Mouse (Mus musculus) activated CD4-positive, CD25-positive, alpha-beta regulatory T cell, adult 4 months (primary cell): Measurements from ENCODE around the gene Inha. TPM values are rescaled to one million over a fixed set of nuclear protein-coding genes. Genes with fewer than 3 reads are reported as not detected.

Experiments
- ATAC-seq: one replicate; pipeline ENCODE4 v1.8.0; 2017
- polyA plus RNA-seq, 2 experiments: library from polyadenylated mRNA; unstranded; fragments of 100-300 nt; shearing (Covaris generic); gene quantifications; one replicate each; pipeline ENCODE4 v1.2.1; 2017

Gene Inha
- polyA plus RNA-seq, 2 experiments from 2014 or later = not detected

DNA sequence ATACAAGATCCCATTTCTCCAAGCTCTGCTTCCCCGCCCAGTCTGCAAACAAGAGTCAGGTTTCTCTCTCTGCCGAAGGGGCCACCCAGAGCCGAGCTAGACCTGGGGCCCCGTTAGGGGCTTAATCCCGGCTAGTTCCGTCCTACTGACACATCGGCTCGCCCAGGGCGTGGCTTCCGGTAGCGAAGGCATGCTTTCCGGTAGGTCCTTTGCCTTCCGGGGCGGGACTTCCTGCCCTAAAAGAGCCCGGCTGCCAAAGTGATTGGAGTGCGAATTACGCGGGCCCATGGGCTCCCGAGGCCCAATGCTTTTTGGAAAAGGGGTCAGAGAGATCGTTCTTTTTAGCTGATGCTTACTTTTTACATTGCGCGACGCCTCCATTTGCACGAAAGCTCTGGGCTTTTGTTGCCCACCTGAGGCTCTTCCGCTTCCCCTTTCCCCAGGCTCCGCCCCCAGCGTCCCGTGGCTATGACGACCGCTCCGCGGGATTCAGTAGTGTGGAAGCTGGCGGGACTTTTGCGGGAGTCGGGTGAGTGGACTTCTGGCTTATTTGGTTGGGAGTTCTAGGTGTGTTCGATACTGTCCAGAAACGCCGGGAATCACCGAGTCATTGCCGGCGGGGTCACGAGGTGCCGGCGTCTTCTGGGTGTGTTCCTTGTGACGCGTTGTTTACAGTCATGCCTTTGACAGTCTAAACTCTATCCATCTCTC lies 14.6 kb downstream of the Inha start, which contains the start of gene Stk11ip:
TSS of gene Stk11ip (plus strand) at position 209 of the 711 bp plus-strand sequence.
- ATAC-seq = peak; percentile 93

DNA sequence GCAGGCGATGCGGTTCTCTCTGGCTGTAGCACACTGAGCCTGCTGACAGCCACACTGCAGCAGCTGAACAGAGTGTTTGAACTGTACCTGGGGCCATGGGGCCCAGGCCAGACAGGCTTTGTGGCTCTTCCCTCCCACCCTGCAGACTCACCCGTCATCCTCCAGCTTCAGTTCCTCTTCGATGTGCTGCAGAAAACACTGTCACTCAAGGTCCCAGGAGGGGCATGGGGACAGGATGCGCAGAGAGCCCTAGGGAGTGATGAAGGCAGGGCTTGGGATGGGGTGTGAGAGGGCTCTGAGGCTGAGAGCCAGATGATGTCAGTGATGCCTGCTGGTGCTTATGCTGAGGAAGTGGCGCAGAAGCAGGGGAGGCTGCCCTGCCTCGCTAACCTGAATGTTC lies 17.8 kb downstream of the Inha start:
- no peak for ATAC-seq

DNA sequence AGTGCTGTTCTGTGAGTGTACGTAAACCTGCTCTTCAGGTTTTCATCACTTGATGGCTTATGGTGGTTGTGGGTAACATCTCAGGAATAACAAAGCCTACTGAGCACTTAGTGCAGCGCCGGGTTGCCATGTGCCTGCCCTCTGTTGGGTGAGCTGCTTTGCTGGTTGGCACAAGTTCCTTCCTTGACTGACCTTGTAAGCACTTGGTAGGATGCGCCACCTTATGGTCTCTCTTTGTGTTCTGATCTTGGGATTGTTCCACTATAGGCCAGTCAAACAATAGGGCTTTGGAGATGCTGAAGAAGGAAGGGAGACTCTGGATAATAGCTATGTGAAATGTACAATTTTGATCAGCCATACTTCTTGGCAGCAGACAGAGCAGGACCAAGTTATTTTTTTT lies 23.7 kb downstream of the Inha start:
- ATAC-seq = no peak

DNA sequence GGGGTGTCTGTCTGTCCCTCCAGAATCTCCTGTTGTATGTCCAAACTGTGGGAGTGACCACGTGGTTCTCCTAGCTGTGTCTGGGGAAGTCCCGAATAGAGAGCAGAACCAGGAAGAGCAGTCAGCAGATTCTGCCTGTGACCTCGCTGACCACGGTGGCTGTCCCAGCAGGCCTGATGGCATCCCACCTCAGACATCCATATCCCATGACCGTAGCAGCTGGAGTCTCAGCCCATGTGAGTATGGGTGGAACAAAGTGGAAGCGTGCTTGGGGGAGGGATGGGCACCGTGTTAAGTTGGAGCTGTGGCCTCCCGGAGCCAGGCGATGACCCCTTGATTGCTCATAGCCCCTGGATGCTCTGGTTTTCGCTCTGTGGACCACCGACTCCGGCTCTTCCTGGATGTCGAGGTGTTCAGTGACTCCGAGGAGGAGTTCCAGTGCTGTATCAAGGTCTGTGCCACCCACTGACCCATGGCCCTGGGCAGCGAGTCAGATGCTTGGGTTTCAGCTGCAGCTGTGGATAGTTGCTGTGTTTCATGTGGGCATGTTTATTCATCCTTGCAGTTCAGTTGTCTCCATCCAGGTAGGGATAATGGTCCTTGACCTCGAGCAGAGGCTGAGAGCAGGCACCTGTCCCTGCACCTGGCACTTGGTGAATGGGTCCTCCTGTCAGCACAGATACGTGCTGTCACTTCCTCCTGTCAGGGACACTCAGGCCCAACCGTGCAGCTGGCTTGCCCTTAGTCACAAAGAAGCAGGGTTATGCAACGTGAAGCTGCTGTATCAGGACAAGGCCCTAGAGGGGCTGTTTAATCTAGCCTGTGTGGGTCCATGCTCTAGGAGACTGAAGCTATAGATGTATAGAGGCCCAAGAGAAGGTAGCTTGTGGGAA lies 25.6 kb downstream of the Inha start:
- no peak for ATAC-seq

DNA sequence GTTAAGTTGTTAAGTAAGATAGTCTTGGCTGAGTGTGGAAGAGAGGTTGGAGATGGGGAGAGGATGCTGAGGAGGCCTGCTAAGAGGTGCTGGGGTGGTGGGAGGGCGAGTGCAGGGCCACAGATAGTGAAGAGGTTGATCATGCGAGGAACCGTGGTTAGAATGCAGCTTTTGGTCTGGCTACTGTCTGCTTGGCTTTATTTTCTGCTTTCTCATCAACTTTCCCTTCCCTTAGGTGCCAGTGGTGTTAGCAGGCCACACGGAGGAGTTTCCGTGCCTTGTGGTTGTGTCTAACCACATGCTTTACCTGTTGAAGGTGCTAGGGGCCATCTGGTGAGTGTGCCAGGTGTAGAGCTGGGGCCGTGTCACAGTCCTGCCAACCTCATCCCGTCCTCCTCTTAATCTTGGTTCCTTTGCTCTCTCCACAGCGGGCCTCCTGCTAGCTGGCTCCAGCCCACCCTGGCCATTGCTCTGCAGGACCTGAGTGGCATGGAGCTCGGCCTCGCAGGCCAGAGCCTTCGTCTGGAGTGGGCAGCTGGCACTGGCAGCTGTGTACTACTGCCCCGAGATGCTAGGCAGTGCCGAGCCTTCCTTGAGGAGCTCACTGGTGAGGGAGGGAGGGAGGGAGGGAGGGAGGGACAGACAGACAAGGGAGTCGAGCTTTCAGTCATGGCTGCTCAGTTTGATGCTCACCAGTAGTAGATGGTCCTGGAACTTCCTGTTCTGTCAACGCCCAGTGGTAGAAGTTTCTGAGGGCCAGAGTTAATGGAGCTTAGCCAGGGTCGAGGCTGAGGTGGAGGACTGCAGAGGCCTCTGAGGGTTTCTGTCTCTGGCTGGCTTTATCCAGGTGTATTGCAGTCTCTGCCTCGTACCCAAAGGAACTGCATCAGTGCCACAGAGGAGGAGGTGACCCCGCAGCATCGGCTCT lies 26.7 kb downstream of the Inha start:
- ATAC-seq = no peak

DNA sequence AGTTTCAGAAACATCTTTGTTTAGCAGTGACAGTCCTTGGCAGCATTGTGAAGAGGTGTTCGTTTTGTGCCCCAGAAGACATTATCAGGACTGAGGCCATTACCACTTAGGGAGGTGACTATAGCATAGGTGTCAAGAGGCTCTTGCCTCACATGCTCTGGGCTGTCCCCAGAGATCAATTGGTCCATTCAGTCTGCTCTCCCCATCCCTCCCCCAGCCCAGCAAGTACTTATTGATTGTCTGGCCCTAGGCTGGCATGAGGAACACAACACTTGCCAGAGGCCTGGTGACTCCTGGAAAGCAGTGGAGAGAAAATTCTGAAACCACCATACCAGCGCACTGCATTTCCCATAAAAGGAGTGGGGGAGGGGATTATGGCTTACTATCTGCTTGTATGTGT lies 30.7 kb downstream of the Inha start:
- no peak for ATAC-seq

DNA sequence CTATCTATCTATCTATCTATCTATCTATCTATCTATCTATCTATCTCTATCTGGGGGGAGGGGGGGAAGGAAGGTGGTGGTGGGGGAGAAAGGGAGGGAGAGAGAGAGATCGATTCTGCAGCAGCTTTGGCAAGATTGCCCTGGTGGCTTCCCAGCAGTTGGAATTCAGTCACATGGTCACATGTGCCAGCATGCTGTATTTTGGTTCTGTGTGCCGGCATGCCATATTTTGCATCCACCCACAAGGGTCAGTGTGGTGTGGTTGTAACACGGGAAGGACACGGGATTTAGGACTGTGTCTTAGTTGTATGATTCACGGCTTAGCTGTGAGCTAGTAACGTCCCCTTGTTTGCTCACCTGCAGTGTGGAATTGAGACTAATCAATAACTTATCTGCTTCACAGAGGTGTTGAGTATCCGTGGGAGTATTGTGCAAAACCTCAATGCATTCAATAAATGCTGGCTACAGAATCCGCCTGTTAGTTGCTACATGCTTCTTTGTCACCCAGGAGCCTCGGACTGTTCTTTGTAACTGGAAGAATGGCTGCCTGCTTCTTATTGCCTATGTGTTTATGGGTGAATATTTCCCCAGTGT lies 31.8 kb downstream of the Inha start:
- ATAC-seq = no peak

DNA sequence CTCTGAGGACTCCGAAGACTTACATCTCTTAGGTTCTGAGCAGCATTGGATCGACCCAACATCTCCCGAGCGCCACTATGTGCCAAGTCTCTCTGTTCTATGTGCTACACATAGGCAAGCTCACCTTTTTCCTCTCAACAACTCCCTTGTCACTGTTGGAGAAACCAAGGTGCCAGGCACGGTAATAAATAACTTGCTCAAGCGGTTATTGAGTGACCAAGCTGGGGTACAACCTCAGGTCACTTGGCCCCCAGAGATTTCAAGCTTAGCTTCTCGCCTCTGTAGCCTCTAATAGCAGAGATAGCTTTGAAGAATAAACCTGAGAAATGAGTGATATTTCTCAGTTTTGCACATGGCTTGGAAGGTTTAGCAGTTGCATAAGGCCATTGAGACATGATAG lies 34.6 kb downstream of the Inha start:
- no peak for ATAC-seq

DNA sequence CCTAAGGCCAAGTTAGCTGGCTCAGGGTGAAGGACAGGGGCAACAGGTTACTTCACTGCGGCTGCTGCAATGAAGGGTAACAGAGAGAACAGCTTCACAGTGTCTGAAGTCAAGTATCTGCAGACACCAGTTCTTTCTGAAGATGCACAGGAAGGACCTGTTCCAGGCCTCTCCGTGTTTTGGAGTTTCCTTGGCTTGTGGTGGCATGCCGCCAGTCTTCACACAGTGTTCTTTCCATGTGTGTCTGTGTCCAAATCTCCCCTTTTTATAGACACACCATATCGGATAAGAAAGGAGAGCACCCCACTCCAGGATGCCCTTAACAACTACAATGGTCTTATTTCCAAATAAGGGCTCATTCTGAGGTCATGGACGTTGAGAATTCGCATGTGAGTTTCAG lies 37.5 kb downstream of the Inha start:
- ATAC-seq = no peak

DNA sequence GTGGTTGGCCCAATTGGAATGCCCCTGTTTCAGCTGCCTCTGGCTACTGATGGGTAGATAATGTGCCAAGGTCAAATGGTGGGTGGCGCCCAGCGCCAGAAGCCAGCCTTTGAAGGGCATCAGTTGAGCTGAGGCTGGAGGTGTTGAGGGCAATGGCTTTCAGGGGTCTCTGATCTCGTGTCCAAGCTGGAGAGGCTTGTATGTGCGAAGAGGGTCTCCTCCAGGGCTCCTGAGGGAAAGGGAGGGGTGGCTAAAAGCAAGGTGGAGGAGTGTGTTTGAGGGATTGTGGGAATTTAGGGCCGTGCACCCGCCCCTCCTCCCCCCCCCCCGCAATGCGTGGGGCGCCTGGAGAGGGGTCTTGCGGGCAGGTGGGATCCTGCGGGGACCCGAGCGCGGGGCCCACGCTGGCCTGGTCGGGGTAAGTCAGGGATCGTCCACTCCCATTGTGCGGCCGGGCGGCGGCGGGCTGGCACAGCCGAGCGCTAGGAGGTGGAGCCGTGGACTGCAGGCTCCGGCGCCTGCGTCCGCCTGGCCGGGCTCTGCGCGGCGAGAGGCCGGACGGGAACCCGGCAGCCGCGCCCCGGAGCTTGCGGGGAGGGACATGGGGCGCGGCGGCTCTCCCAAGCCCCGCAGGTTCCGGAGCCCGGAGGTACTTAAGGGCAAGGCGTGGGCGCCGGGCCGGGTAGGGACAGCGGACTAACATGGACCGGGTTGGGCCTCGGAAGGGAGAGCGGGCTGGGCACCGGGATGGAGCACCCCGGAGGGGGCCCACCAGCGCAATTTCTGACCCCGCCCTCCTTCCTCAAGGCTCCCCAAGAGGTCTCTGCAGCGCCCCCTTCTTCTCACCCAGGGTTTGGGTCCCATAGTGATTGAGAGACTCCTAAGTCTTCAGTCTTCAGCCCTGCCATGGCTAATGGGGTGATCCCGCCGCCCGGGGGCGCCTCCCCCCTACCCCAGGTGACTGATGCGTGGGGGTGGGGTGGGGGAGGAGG lies 39.4 kb downstream of the Inha start, which contains the start of gene Slc4a3:
TSS of gene Slc4a3 (plus strand) at position 302 of the 992 bp plus-strand sequence.
- ATAC-seq = no peak

DNA sequence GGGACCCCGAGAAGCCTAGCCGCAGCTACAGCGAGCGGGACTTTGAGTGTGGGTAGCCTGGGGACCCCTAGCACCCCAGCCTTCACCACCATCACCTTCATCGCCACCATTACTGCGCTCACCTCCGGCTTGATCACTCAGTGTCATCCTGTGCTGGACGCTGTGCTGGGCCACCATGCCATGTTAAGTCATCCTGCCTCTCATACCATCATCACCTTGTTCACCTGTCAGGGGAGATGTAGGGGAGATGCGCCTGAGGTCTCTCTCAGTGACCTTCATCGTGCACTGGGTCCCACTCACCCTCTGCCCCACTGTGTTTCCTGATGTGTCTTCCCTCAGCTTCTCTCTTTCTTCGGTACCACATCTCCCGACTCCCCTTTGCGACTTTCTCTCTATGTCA lies 40.5 kb downstream of the Inha start:
- no peak for ATAC-seq

DNA sequence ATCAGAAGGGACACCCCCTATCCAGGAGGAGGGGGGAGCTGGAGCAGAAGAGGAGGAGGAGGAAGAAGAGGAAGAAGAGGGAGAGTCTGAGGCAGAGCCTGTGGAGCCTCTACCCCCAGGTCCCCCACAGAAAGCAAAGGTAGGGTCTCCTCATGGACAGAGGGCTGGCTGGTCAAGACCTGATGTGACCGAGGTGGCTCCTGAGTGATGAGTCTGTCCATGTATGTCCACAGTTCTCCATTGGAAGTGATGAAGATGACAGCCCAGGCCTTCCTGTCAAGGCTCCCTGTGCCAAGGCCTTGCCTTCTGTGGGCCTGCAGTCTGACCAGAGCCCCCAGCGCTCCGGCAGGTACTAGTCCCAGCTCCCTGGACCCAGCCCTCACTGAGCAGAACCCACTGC lies 41.2 kb downstream of the Inha start:
- ATAC-seq = no peak

DNA sequence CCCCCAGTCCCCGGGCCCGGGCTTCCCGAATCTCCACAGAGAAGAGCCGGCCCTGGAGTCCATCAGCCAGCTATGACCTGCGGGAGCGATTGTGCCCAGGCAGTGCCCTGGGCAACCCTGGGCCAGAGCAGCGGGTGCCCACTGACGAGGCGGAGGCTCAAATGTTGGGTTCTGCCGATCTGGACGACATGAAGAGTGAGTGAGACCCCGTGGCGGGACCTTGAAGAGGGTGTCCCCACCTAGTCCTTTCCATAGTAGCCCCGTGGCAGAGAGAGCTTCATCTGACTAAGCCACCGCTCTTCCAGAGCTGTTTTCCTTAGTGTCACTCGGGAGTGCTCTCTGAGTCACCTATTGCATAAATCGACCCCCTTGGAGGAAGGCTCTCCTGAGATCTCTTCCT lies 42.0 kb downstream of the Inha start:
- no peak for ATAC-seq

DNA sequence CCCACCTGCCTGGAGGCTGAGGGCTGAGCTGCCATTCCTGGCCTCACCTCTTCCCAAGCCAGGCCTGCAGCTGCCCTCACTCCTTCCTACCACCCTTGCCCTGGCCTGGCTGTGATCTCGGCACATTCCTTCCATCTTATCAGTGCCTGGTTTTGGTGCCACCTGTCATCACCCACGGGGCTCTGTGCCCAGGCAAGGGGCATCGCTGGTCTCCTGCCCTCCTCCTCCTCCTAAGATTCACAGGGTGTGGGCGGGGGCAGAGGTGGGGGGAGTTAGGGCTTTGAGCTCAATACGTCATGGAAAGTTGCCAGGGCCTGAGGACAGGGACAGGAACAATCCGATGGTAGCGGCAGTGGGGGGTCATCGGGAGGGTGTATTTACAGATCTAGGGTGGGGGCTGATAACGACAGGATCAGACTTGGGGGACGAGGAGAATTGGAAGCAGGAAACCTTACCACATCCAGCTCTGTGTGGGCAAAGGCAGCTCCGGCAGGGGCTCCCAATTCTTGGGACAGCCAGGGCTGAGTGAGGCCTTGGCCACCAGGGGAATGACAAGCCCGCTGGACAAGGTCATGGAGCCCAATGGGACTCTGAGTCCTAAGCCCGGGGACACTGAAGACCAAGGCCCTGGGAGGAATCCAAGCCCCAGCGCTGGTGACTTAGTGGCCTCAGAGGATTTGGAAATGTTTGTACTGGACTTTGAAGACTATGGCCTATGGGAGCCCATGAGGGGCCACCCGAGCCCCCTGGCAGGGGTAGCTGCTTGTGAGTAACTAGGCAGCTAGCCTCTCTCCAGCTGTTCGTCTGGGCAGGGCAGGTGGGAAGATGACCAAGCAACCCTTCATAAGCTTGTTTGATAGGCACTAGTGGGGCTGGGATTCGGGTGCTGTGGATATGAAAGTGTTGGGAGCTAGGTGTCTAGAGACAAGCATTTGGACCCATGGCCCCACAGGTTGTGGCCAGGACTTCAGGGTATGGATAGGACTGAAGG lies 42.7 kb downstream of the Inha start:
- no peak for ATAC-seq

DNA sequence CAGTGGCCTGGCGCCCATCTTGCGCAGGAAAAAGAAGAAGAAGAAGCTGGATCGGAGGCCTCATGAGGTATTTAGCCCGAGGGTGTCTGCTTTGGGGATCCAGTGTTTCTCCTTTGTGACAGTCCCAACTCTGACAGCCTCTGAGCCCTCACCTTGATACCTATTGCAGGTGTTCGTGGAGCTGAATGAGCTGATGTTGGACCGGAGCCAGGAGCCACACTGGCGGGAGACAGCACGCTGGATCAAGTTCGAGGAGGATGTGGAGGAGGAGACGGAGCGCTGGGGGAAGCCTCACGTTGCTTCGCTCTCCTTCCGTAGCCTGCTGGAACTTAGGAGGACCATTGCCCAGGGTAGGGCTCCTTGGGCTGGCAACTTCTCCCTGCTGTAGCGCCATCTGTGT lies 43.7 kb downstream of the Inha start:
- ATAC-seq = no peak

DNA sequence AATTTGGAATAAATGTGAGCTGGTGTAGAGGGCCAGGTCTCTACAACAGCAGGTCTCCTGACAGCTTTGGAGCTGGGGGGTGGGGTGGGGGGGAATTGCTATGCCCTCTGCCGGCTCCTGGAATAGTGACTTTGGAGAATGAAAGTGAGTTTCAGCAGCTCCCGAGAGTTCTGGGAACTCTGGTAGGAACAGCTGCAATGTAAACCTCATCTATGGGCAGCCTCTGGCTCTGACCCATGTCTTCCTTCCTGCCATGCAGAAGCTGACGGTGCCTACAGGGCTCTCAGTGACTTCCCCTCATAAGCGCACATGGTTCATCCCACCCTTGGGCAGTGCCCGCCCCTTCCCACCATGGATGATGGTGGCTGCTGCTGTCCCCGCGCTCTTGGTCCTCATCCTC lies 48.8 kb downstream of the Inha start:
- no peak for ATAC-seq

DNA sequence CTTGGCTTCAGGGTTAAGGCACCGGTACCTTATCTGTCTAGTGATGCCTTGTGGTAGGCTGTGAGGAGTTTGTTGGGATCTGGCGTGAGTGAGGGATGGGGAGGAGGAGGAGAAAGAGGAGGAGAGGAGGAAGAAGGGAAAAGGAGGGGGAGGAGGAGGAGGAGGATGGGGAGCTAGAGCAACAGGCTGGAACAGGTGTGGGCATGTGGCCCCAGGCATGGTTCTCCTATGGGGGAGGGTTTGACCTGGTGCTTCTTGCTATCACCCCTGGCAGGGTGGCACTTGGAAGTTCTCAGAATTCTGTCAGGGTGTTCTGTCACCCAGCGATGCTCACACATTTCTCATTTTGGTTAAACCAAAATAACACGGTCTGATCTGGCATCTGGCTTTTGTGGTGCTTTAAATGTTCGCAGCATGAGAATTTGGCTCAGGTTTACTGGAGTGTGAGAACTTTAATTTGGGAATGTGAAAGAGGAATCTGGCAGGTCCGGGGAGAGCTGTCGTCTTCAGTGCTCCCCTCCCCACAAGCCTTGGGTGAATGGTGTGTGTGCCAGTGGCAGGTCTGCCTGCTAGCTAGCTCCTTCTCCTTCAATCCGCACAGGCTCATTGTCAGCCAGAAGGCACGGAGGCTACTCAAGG lies 49.4 kb downstream of the Inha start:
- ATAC-seq = no peak

DNA sequence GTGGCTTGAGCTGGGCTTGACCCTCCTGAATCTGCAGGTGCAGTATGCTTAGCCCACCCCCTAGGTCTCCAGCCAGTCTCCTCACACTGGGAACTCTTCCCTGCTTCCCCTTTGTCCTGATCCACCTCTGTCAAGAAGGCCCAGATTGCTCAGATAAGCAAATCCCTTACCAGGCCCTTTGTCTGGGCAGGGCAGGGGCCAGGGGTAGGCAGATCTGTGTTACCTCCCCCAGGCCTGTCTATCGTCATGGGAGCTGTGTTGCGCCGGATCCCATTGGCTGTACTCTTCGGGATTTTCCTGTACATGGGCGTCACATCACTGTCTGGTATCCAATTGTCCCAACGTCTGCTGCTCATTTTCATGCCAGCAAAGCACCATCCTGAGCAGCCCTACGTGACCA lies 50.2 kb downstream of the Inha start:
- ATAC-seq = no peak
